Mouse (Mus musculus) forebrain, embryonic 16.5 days (tissue): ENCODE data around the gene Onecut1. TPM values are rescaled to one million over a fixed set of nuclear protein-coding genes. Genes with fewer than 3 reads are reported as not detected.

Experiments used
- ATAC-seq: fragments of 200-750 bp; cut with Nextera tagmentation; 2 replicates; pipeline ENCODE4 v1.8.0; 2017; ENCODE audit warnings: mild to moderate bottlenecking, moderate library complexity
- H3K27ac ChIP-seq: fragments of 300-500 bp; sonication (generic); 2 replicates; pipeline ENCODE4 v1.5.1; 2014; ENCODE audit warnings: low read length, control low read depth
- H3K27me3 ChIP-seq: fragments of 300-500 bp; sonication (generic); replicated peaks from 2 replicates; pipeline ENCODE4 v1.6.1; 2014; ENCODE audit warnings: low read length; ENCODE audit not compliant: control insufficient read depth, insufficient read depth
- H3K36me3 ChIP-seq: fragments of 300-500 bp; sonication (generic); 2 replicates; pipeline ENCODE4 v1.6.1; 2014; ENCODE audit not compliant: control insufficient read depth, insufficient read depth
- H3K4me1 ChIP-seq: fragments of 300-500 bp; sonication (generic); replicated peaks from 2 replicates; pipeline ENCODE4 v1.6.1; 2014; ENCODE audit warnings: low read length; ENCODE audit not compliant: control insufficient read depth, insufficient read depth
- H3K4me2 ChIP-seq: fragments of 300-500 bp; sonication (generic); 2 replicates; pipeline ENCODE4 v1.6.1; 2014; ENCODE audit warnings: mild to moderate bottlenecking, low read length, control low read depth
- H3K4me3 ChIP-seq: fragments of 300-500 bp; sonication (generic); replicated peaks from 2 replicates; pipeline ENCODE4 v1.5.1; 2014; ENCODE audit warnings: mild to moderate bottlenecking, low read length, control low read depth
- H3K9ac ChIP-seq: fragments of 300-500 bp; sonication (generic); replicated peaks from 2 replicates; pipeline ENCODE4 v1.6.1; 2014; ENCODE audit warnings: low read depth, low read length, control low read depth
- H3K9me3 ChIP-seq: fragments of 300-500 bp; sonication (generic); 2 replicates; pipeline ENCODE4 v1.6.1; 2016; ENCODE audit warnings: low read length; ENCODE audit not compliant: control insufficient read depth
- WGBS: fragments of 180-500 bp; shearing (Covaris S2); extraction: QIAGEN DNeasy Blood & Tissue Kit; methylation state at CpG from one replicate; pipeline ENCODE4 v1.1.7; 2014; 5-methylcytosine and 5-hydroxymethylcytosine counted together
- polyA plus RNA-seq: library from polyadenylated mRNA; unstranded; fragments of >200 nt; fragmentation: Nextera tagmentation; extraction: Ambion mirVana; gene quantifications from 2 replicates; pipeline ENCODE4 v1.2.1, GENCODE M21; 2015

The Onecut1 gene
- polyA plus RNA-seq, 1 experiment from 2014 or later: 0.80 TPM

DNA sequence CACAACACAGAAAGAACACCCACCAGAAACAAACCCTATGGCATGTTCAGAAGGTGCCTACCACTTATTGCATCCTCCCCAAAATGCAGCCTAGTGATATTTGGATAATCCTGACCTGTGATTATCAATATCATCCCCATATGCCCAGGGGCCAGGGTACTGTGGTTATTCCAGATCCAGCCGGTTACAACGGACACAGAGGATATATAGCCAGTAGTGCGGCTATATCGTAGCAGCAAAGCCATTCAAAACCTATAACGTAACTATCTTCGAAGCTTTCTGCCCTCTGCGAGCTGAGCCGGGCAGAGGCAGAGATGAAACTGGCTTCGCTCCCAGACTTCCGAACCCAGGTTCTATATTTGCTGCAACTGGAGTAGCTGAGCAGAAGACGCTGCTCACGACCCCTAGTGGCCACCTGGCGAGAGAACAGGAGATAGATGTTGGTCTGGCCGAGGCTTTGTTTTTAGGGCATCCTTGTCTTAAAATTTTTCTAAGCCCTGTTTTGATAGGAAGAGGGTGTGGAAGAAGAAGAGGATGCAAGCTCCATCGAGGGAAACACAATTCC is 6.0 kb downstream of the Onecut1 start:
- 3% methylated on average over 15 of the region's 15 CpGs for WGBS
- peaks cover 26% of the 10 kb centered on the region for H3K4me1 ChIP-seq
- no peaks in the 10 kb centered on the region for H3K9me3 ChIP-seq
- no peak overlapping the region for H3K27ac ChIP-seq
- peak; percentile 26; the same call in 1 of the 2 replicates for ATAC-seq
- no peak overlapping the region for H3K4me3 ChIP-seq
- H3K36me3 ChIP-seq: no peaks in the 10 kb centered on the region
- peaks cover 69% of the 10 kb centered on the region for H3K27me3 ChIP-seq
- peak overlapping the region; percentile 13; the same call in 1 of the 2 replicates for H3K4me2 ChIP-seq
- no peak overlapping the region for H3K9ac ChIP-seq

DNA sequence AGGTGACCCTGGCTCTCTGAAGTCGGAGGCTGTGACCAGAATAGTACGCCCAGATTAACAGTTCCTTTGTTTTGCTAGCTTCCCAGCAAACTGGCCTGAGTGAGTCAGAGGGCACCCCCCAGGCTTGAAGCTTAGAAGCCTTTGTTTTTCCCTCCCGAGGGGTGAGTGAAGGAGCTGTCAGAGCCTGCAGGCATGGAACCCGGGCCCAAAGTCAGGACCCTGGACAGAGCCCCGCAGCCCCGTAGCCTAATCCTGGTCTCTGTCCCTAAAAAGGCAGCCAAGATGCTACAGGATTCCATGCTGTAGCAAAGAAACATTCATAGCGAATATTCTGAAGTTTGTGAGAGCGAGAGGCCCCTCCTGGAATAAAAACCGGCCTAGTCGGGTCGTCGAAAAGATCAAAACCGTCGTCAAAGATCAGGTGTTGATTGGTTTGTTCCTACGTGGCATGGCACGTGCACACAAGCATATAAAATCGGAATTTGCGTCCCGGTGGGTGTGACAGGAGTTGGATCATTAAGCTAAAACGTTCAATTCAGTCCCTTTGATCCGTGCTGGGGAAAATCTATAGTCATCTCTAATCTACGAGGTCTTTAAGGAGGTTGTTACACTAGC is 6.7 kb downstream of the Onecut1 start:
- H3K4me3 ChIP-seq: no peak overlapping the region
- 4% methylated on average over 22 of the region's 22 CpGs for WGBS

DNA sequence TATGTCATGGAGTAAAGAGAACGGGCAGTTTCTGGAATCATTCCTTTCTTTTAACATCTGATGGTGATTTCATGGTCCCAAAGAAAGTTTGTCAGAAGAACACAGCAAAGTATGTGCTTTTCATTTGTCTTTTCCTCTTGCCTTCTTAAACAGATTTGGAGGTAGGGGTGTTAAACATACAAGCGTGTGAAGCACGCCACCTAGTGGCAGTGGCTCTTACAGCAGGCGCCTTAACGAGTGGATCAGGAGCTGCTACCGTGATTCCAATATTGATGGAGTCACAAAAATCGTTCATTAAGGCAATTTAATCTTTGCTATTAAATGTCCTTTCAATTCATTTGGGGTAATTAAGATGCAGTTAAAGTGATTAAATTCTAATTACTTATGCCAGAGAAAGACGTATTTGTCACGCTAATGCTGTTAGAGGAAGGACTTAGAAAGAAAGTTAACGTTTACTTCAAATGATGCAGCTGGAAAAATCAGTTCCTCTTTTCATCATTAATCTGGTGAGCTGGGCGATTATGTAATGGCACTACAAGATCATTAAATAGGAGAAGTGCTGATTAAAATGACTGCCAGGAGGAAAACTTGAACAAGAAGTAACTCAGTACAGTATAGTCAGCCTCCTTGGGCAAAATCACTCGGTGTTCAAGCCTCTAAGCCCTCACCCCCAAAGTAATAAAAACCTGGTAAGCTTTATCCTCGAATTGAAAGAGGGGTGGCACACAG is 9.4 kb downstream of the Onecut1 start:
- no peak for ATAC-seq
- no peak overlapping the region for H3K9ac ChIP-seq
- 15% methylated on average over 13 of the region's 13 CpGs for WGBS
- no peak overlapping the region for H3K4me3 ChIP-seq
- peaks cover 12% of the 10 kb centered on the region for H3K4me1 ChIP-seq
- H3K9me3 ChIP-seq: no peaks in the 10 kb centered on the region
- H3K27ac ChIP-seq: no peak overlapping the region
- H3K27me3 ChIP-seq: peaks cover 52% of the 10 kb centered on the region
- H3K4me2 ChIP-seq: no peak overlapping the region
- no peaks in the 10 kb centered on the region for H3K36me3 ChIP-seq

More for the DNA sequence above, 6.7 kb downstream of the Onecut1 start:
- ATAC-seq: no peak
- H3K9me3 ChIP-seq: no peaks in the 10 kb centered on the region
- no peaks in the 10 kb centered on the region for H3K36me3 ChIP-seq
- H3K4me2 ChIP-seq: no peak overlapping the region
- H3K27ac ChIP-seq: no peak overlapping the region
- H3K9ac ChIP-seq: no peak overlapping the region
- H3K4me1 ChIP-seq: peaks cover 18% of the 10 kb centered on the region
- H3K27me3 ChIP-seq: peaks cover 70% of the 10 kb centered on the region

DNA sequence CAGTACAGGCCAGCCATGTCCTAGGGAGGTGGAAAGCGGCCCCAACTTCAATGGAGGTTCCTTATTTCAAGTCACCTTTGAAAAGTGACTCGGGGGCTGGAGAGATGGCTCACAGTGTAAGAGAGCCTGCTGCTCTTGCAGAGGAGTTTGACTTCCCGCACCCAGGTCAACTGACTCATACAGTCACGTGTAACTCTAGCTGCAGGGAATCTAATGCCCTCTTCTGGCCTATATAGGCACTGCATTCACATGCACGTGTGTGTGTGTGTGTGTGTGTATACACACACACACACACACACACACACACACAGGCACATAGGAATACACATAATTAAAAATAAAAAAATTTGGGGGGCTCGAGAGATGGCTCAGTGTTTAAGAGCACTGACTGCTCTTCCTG is 14.6 kb downstream of the Onecut1 start:
- H3K27ac ChIP-seq: no peak overlapping the region
- ATAC-seq: no peak
- H3K4me3 ChIP-seq: no peak overlapping the region
- no peaks in the 10 kb centered on the region for H3K4me1 ChIP-seq
- peaks cover 12% of the 10 kb centered on the region for H3K27me3 ChIP-seq
- WGBS: 79% methylated on average over 6 of the region's 6 CpGs
- no peaks in the 10 kb centered on the region for H3K36me3 ChIP-seq
- no peaks in the 10 kb centered on the region for H3K9me3 ChIP-seq
- H3K9ac ChIP-seq: no peak overlapping the region
- no peak overlapping the region for H3K4me2 ChIP-seq

DNA sequence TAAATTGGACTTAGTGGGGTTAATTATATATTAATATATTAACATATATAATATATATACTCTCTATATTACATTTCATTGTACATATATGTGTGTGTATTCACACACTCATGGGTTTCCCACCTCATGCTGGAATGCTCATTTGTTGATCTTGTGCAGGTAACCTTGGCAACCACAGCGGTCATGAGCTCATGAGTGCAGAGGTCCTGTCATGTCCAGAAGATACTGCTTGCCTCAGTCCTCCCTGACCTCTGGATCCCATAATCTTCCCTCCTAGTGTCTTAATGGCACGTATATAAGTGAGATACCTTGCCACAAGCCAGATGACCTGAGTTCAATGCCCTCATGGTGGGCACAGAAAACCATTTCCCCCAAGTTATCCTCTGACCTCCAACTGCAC is 16.0 kb downstream of the Onecut1 start:
- no peaks in the 10 kb centered on the region for H3K36me3 ChIP-seq
- H3K27ac ChIP-seq: no peak overlapping the region
- H3K4me1 ChIP-seq: no peaks in the 10 kb centered on the region
- H3K4me2 ChIP-seq: no peak overlapping the region
- ATAC-seq: no peak
- no peak overlapping the region for H3K4me3 ChIP-seq
- no peaks in the 10 kb centered on the region for H3K9me3 ChIP-seq
- peaks cover 3% of the 10 kb centered on the region for H3K27me3 ChIP-seq
- 82% methylated on average over 2 of the region's 2 CpGs for WGBS
- no peak overlapping the region for H3K9ac ChIP-seq

DNA sequence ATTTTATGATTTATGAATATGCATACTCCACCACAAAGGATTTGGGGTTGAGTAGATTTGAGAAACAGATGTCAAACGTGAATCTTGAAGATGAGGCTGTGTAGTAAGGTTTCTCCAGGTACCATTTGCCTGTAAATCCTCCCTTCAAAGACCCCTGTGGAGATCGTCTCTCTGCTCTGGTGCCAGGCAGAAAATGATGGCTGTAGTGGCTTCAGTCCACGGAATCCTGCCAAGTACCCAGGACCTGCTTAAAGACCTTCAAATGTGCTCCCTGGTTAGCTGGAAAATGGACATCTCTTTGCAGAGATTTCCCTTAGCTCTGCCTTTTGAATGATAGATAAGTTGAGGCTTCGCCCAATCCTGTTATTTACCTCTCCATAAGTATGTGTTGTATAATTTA is 26.1 kb downstream of the Onecut1 start:
- Histone ChIP-seq H3K4me2 (no peak overlapping the region), H3K4me1 (no peaks in the 10 kb centered on the region), H3K4me3 (no peak overlapping the region), H3K9ac (no peak overlapping the region), H3K36me3 (no peaks in the 10 kb centered on the region), H3K27ac (no peak overlapping the region), H3K27me3 (no peaks in the 10 kb centered on the region), H3K9me3 (no peaks in the 10 kb centered on the region)
- no peak for ATAC-seq
- WGBS: 75% methylated on average over 4 of the region's 4 CpGs

DNA sequence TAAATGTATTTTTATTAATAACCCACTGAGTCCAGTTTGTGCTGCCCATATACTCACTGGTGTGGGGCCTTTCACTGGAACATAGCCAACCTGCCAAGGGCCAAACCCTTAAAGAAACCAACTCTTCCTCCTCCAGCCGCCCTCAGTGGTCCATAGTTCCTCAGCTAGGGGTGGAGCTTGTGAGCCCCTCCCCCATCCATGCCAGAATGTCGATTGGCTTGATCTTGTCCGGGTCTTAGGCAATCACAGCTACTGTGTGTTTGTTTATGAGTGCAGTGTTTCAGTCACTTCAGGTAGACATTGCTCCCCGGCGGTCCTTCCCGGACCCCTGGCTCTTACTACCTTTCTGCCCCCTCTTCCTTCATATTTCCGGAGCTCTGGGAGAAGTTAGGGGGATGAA is 35.0 kb downstream of the Onecut1 start:
- Histone ChIP-seq H3K27ac (no peak overlapping the region), H3K9me3 (no peaks in the 10 kb centered on the region), H3K9ac (no peak overlapping the region), H3K36me3 (no peaks in the 10 kb centered on the region), H3K4me2 (no peak overlapping the region), H3K4me1 (no peaks in the 10 kb centered on the region), H3K27me3 (no peaks in the 10 kb centered on the region), H3K4me3 (no peak overlapping the region)
- WGBS: 86% methylated on average over 7 of the region's 7 CpGs
- ATAC-seq: no peak

DNA sequence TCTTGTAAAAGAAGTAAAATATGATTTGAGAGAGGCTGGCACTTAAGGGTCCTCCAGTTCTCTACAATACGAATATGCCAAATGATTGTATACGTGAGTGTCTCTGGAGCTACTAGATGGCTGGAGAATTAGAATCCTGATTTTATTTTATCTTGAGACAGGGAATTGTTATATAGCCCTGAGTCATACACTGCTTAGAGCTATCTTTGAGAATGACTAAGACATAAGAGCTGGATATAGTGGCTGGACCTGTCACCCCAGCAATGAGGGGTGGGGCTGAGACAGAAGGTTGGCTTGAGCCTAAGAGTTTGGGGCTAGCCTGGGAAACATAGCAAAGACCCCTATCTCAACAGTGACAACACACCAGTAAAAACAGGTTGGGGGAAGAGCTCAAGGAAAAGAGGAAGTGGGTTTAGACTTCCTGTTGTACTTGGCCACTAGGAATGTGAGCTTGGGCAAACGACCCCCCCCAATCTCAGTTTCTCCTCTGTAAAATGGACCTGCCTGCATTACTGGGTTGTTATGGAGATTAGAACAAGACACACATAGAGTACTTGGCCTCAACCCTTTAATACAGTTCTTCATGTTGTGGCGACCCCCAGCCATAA is 35.8 kb downstream of the Onecut1 start:
- Histone ChIP-seq H3K36me3 (no peaks in the 10 kb centered on the region), H3K27me3 (no peaks in the 10 kb centered on the region), H3K4me1 (no peaks in the 10 kb centered on the region), H3K9ac (no peak overlapping the region), H3K4me3 (no peak overlapping the region), H3K9me3 (no peaks in the 10 kb centered on the region), H3K4me2 (no peak overlapping the region), H3K27ac (no peak overlapping the region)
- WGBS: 83% methylated on average over 4 of the region's 4 CpGs
- no peak for ATAC-seq

DNA sequence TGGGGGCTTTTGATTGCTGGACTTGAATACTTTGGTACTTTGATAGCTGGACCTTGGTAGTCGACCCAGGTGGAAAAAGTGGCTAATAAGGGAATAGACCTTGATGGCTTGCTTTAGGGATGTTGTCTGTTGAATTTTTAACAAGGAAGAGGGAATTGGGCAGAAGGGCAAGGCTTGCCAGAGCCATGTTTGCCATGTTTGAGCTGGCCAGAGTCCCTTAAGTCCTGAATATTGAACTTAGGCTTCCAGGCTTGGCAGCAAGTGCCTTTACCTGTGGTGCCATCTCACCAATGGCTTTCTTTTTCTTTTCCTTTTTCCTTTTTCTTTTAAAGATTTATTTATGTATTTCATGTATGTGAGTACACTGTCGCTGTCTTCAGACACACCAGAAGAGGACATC is 38.4 kb downstream of the Onecut1 start:
- no peak for ATAC-seq
- Histone ChIP-seq H3K27ac (no peak overlapping the region), H3K36me3 (no peaks in the 10 kb centered on the region), H3K4me1 (no peaks in the 10 kb centered on the region), H3K9me3 (no peaks in the 10 kb centered on the region), H3K4me3 (no peak overlapping the region), H3K9ac (no peak overlapping the region), H3K4me2 (no peak overlapping the region), H3K27me3 (no peaks in the 10 kb centered on the region)
- WGBS: 77% methylated on average over 2 of the region's 2 CpGs
